Mouse (Mus musculus): ENCODE measurements around the gene Serpinb3b.
"Not testable (repeated sequence)": the region's sequence is repeated elsewhere in the genome, so short reads cannot be mapped to it uniquely, and the experiment has no call there.

Gene Serpinb3b

GRCm38 (mm10) chr1:107278261-107278660 is at the start of gene Serpinb3b, which contains the start of gene Serpinb3c:
Serpinb3b (minus strand) TSS chr1:107278361.
Serpinb3c (minus strand) TSS chr1:107278371.
- not testable (repeated sequence) for DNase-seq (ENCODE audit: low read depth, low spot score)

- DNase-seq (ENCODE audit: low read depth, low spot score), result peak; percentile 12
Observed at GRCm38 (mm10) chr1:107243170-107243569, 35.0 kb downstream of the Serpinb3b start.

GRCm38 (mm10) chr1:107217276-107217675 is 60.9 kb downstream of the Serpinb3b start:
- peak; percentile 53 for DNase-seq (ENCODE audit: low read depth, low spot score)

- not testable (repeated sequence) for DNase-seq (ENCODE audit: low read depth, low spot score)
Observed at GRCm38 (mm10) chr1:107127453-107127852, 150.7 kb downstream of the Serpinb3b start.

Data from ZHBTc4 (cell line).